Comparison of ENCODE assay signal across 28 mouse cellular contexts in the genomic region with DNA sequence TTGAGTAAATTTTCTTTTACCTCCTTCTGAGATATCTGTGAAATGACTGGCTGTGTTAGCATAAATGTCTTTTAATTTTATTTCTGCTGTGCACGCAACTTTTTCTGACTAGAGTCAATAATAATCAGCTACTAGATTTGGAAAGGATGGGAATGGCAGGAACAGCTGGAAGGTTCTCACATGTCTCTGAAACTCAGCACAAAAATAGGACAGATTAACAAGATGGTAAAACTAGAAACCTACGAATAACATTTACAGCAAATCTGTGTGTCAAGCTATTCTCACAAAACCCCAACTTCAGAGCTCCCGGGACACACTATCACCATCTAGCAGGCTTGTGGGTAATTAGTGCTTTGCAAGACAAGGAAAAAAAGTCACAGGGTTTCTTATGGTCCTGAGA.
DNase-seq lines count a peak whose midpoint lies in the region; ATAC-seq lines count a peak whose summit lies in the region.
"Had no signal": no experiment of that assay in that cellular context is flagged by ENCODE, and none has a peak within 500 bp of the region (broad histone marks: within the 10 kb centered on the region; RNA-seq: fewer than 3 reads in every experiment).

No protein-coding gene starts in this region.

- 92% methylated on average over 3 of the region's 3 CpGs for WGBS in midbrain, embryonic 11.5 days
- 93% methylated on average over 3 of the region's 3 CpGs for WGBS in midbrain, embryonic 14.5 days

- no peaks in the 10 kb centered on the region for H3K4me1 ChIP-seq in midbrain, embryonic 11.5 days (ENCODE audit: control insufficient read depth, insufficient read depth, low read length)
- H3K4me1 ChIP-seq in midbrain, embryonic 14.5 days (ENCODE audit: control insufficient read depth, insufficient read depth, low read length) = no peaks in the 10 kb centered on the region
- H3K4me1 ChIP-seq: embryonic facial prominence, embryonic 13.5 days; embryonic facial prominence, embryonic 15.5 days; forebrain, embryonic 10.5 days; forebrain, embryonic 12.5 days had no signal

- no peaks in the 10 kb centered on the region for H3K27me3 ChIP-seq in midbrain, embryonic 11.5 days (ENCODE audit: control insufficient read depth, insufficient read depth, low read length)
- no peaks in the 10 kb centered on the region for H3K27me3 ChIP-seq in midbrain, embryonic 14.5 days (ENCODE audit: control insufficient read depth, insufficient read depth, low read length)
- H3K27me3 ChIP-seq: CH12.LX; embryonic facial prominence, embryonic 13.5 days; embryonic facial prominence, embryonic 15.5 days; forebrain, embryonic 12.5 days had no signal

- H3K36me3 ChIP-seq in midbrain, embryonic 11.5 days (ENCODE audit: control insufficient read depth, insufficient read depth, low read length) = no peaks in the 10 kb centered on the region
- no peaks in the 10 kb centered on the region for H3K36me3 ChIP-seq in midbrain, embryonic 14.5 days (ENCODE audit: control insufficient read depth, insufficient read depth, low read length)
- H3K36me3 ChIP-seq: embryonic facial prominence, embryonic 13.5 days; embryonic facial prominence, embryonic 15.5 days; forebrain, embryonic 10.5 days; forebrain, embryonic 12.5 days; G1E had no signal

- H3K27ac ChIP-seq in midbrain, embryonic 11.5 days (ENCODE audit: low read depth, low read length) = no peak overlapping the region
- H3K27ac ChIP-seq in midbrain, embryonic 14.5 days (replicated peaks; ENCODE audit: low read depth, low read length) = no peak overlapping the region
- H3K27ac ChIP-seq: embryonic facial prominence, embryonic 13.5 days; embryonic facial prominence, embryonic 15.5 days; forebrain, embryonic 10.5 days; forebrain, embryonic 12.5 days had no signal

- ATAC-seq in frontal cortex, adult (ENCODE audit: low TSS enrichment) = peak; percentile 88
- ATAC-seq in midbrain, embryonic 11.5 days (ENCODE audit: low FRiP score) = no peak
- ATAC-seq in midbrain, embryonic 14.5 days (ENCODE audit: low FRiP score, low TSS enrichment) = no peak
- ATAC-seq: activated CD4-positive, CD25-positive, alpha-beta regulatory T cell, adult 4 months; CD4-positive, CD25-positive, alpha-beta regulatory T cell, adult 4 months; forebrain, embryonic 14.5 days; forebrain, embryonic 16.5 days; Patski had no signal

- H3K9me3 ChIP-seq in midbrain, embryonic 11.5 days (ENCODE audit: control insufficient read depth, low read length) = no peaks in the 10 kb centered on the region
- H3K9me3 ChIP-seq in midbrain, embryonic 14.5 days (ENCODE audit: control insufficient read depth, low read length) = no peaks in the 10 kb centered on the region
- H3K9me3 ChIP-seq: embryonic facial prominence, embryonic 13.5 days; embryonic facial prominence, embryonic 15.5 days; forebrain, embryonic 10.5 days; forebrain, embryonic 12.5 days; G1E had no signal

- no peak overlapping the region for H3K4me3 ChIP-seq in midbrain, embryonic 11.5 days (ENCODE audit: low read depth, low read length)
- no peak overlapping the region for H3K4me3 ChIP-seq in midbrain, embryonic 14.5 days (replicated peaks; ENCODE audit: low read depth, low read length)
- H3K4me3 ChIP-seq: embryonic facial prominence, embryonic 13.5 days; embryonic facial prominence, embryonic 15.5 days; erythroblast, embryonic 14.5 days; forebrain, embryonic 10.5 days; forebrain, embryonic 12.5 days had no signal

- DNase-seq in frontal cortex, postnatal 14 days (ENCODE audit: low spot score in 2 of 2) = no peak
- peak; percentile 35 for DNase-seq in midbrain, embryonic 11.5 days (ENCODE audit: low spot score, missing footprints)
- no peak for DNase-seq in midbrain, embryonic 14.5 days
- DNase-seq in left cerebral cortex, postnatal 36 days (ENCODE audit: low spot score in 2 of 2) = no peak
- DNase-seq: adrenal gland, adult 8-10 months; adrenal gland, postnatal 14 days; adrenal gland, postnatal 36 days; B cell, adult 2 months; cerebellum, adult 11 months; cerebellum, adult 18-20 months; cerebellum, adult 8-10 months; cerebellum, adult 9-11 months; cerebellum, postnatal 14 days; cerebellum, postnatal 36 days; embryo, embryonic 11 days had no signal

- no peak overlapping the region for H3K4me2 ChIP-seq in midbrain, embryonic 11.5 days
- no peak overlapping the region for H3K4me2 ChIP-seq in midbrain, embryonic 14.5 days (ENCODE audit: low read length)
- H3K4me2 ChIP-seq: embryonic facial prominence, embryonic 13.5 days; embryonic facial prominence, embryonic 15.5 days; forebrain, embryonic 12.5 days had no signal

- H3K9ac ChIP-seq in midbrain, embryonic 11.5 days (ENCODE audit: low read length) = no peak overlapping the region
- no peak overlapping the region for H3K9ac ChIP-seq in midbrain, embryonic 14.5 days (replicated peaks; ENCODE audit: low read length)
- H3K9ac ChIP-seq: embryonic facial prominence, embryonic 13.5 days; embryonic facial prominence, embryonic 15.5 days; forebrain, embryonic 12.5 days had no signal

- intact Hi-C loops in left cerebral cortex, postnatal 36 days (cut with DNase I) = no loop called here
